Mouse (Mus musculus): ENCODE results near the gene Rae1.

- TF ChIP-seq CTCF (conservative IDR thresholded peaks at IDR 0.05; ENCODE audit: low read length) (no peak), POU5F1 (IDR thresholded peaks at IDR 0.05; ENCODE audit: borderline replicate concordance, low read length) (no peak)
Observed at GRCm38 (mm10) chr2:173057623-173058022, 57.7 kb downstream of the Rae1 start.
